Mouse (Mus musculus) Muller cell, postnatal 12 days (primary cell): ENCODE measurements around the gene Nfia.

ENCODE experiments used
- DNase-seq: peaks from one replicate; pipeline ENCODE4 v3.0.0-alpha.2; 2015; ENCODE audit errors: inconsistent ontology term

The Nfia gene

GRCm38 (mm10) chr4:98120706-98121340 lies 348.3 kb downstream of the Nfia start:
- DNase-seq: no peak

- DNase-seq: no peak
Observed at GRCm38 (mm10) chr4:98126003-98126677, 353.6 kb downstream of the Nfia start.

GRCm38 (mm10) chr4:98130798-98131197 lies 358.3 kb downstream of the Nfia start:
- no peak for DNase-seq

- DNase-seq: no peak
Observed at GRCm38 (mm10) chr4:98134027-98134426, 361.5 kb downstream of the Nfia start.

GRCm38 (mm10) chr4:98136072-98136471 lies 363.5 kb downstream of the Nfia start:
- DNase-seq: no peak

- peak; percentile 27 for DNase-seq
Observed at GRCm38 (mm10) chr4:98142879-98143436, 370.4 kb downstream of the Nfia start.

- no peak for DNase-seq
Observed at GRCm38 (mm10) chr4:98150576-98150975, 378.0 kb downstream of the Nfia start.

- no peak for DNase-seq
Observed at GRCm38 (mm10) chr4:98157921-98158320, 385.4 kb downstream of the Nfia start.

- DNase-seq: peak; percentile 32
Observed at GRCm38 (mm10) chr4:98166379-98166778, 393.8 kb downstream of the Nfia start.
